In genomic region chr19:58942841-58943828, GRCm38 (mm10) we compare ENCODE assay signal across 8 mouse cellular contexts. TPM values are rescaled to one million over a fixed set of nuclear protein-coding genes. Genes with fewer than 3 reads are reported as not detected.
A peak's percentile ranks its signal among the peaks of the same experiment; 100 is the strongest.
DNase-seq lines count a peak whose midpoint lies in the region; ATAC-seq and TF ChIP-seq lines count a peak whose summit lies in the region.

Gene Eno4, plus strand, starts transcription at chr19:58943425.
Gene Hspa12a, minus strand, starts transcription at chr19:58943654.

- no peaks in the 10 kb centered on the region for H3K36me3 ChIP-seq in C2C12 (ENCODE audit: control insufficient read depth, insufficient read depth)
- no peaks in the 10 kb centered on the region for H3K36me3 ChIP-seq in forebrain, embryonic 10.5 days (replicated peaks)
- H3K36me3 ChIP-seq in heart, embryonic 15.5 days: no peaks in the 10 kb centered on the region
- no peaks in the 10 kb centered on the region for H3K36me3 ChIP-seq in liver, embryonic 14.5 days (replicated peaks; ENCODE audit: control insufficient read depth, insufficient read depth, low read depth)
- no peaks in the 10 kb centered on the region for H3K36me3 ChIP-seq in neural tube, embryonic 11.5 days (ENCODE audit: control insufficient read depth, insufficient read depth, low read length)
- H3K36me3 ChIP-seq in stomach, postnatal 0 days (ENCODE audit: control insufficient read depth, insufficient read depth, low read length): no peaks in the 10 kb centered on the region

- TF ChIP-seq CTCF in C2C12 (IDR thresholded peaks at IDR 0.05; ENCODE audit: control insufficient read depth, insufficient read depth, insufficient read length): no peak
- no peak for TF ChIP-seq CTCF in liver, embryonic 14.5 days (IDR thresholded peaks at IDR 0.05; ENCODE audit: low read depth)
- TF ChIP-seq CTCF in stomach, postnatal 0 days (IDR thresholded peaks at IDR 0.05; ENCODE audit: low read depth): no peak

- ATAC-seq in heart, embryonic 15.5 days (replicated peaks; ENCODE audit: insufficient number of reproducible peaks, insufficient read depth, low FRiP score, low read depth): peak; percentile 94
- peak; percentile 90 for ATAC-seq in liver, embryonic 14.5 days (ENCODE audit: insufficient read depth)
- peak; percentile 96 for ATAC-seq in neural tube, embryonic 11.5 days (ENCODE audit: insufficient read depth, low FRiP score, low TSS enrichment)
- peak; percentile 96 for ATAC-seq in stomach, postnatal 0 days (ENCODE audit: low FRiP score, low TSS enrichment)

- peak within 1 kb of the TSS; percentile 63 for H3K9ac ChIP-seq in heart, embryonic 15.5 days
- H3K9ac ChIP-seq in liver, embryonic 14.5 days (replicated peaks): peak within 1 kb of the TSS; percentile 35; the same call in 1 of the 2 replicates
- peak within 1 kb of the TSS; percentile 84 for H3K9ac ChIP-seq in neural tube, embryonic 11.5 days (ENCODE audit: low read length)
- peak within 1 kb of the TSS; percentile 77 for H3K9ac ChIP-seq in stomach, postnatal 0 days (ENCODE audit: low read length)

- no peaks in the 10 kb centered on the region for H3K79me2 ChIP-seq in C2C12 (ENCODE audit: control insufficient read depth, insufficient read depth)

- no peaks in the 10 kb centered on the region for H3K9me3 ChIP-seq in forebrain, embryonic 10.5 days
- no peaks in the 10 kb centered on the region for H3K9me3 ChIP-seq in heart, embryonic 15.5 days (replicated peaks)
- H3K9me3 ChIP-seq in liver, embryonic 14.5 days (ENCODE audit: control insufficient read depth, low read length): no peaks in the 10 kb centered on the region
- no peaks in the 10 kb centered on the region for H3K9me3 ChIP-seq in neural tube, embryonic 11.5 days (ENCODE audit: control insufficient read depth, low read length)
- H3K9me3 ChIP-seq in stomach, postnatal 0 days (ENCODE audit: control insufficient read depth, low read length): no peaks in the 10 kb centered on the region

- H3K4me1 ChIP-seq in forebrain, embryonic 10.5 days: peaks cover 23% of the 10 kb centered on the region
- peaks cover 12% of the 10 kb centered on the region for H3K4me1 ChIP-seq in heart, embryonic 15.5 days (replicated peaks)
- H3K4me1 ChIP-seq in liver, embryonic 14.5 days (replicated peaks; ENCODE audit: control insufficient read depth in 2 of 2, insufficient read depth in 2 of 2, low read length in 1 of 2): peaks cover 0 to 7% of the 10 kb centered on the region in 2 experiments; a peak in 2 of 4 replicates
- H3K4me1 ChIP-seq in neural tube, embryonic 11.5 days (ENCODE audit: control insufficient read depth, insufficient read depth, low read length): peaks cover 4% of the 10 kb centered on the region; the same call in 1 of the 2 replicates
- H3K4me1 ChIP-seq in stomach, postnatal 0 days (replicated peaks; ENCODE audit: control insufficient read depth, insufficient read depth): peaks cover 7% of the 10 kb centered on the region; the same call in 1 of the 2 replicates

- peak within 1 kb of the TSS; percentile 90 for H3K27ac ChIP-seq in forebrain, embryonic 10.5 days
- peak within 1 kb of the TSS; percentile 75 for H3K27ac ChIP-seq in heart, embryonic 15.5 days
- no peak within 1 kb of the TSS for H3K27ac ChIP-seq in liver, embryonic 14.5 days
- no peak within 1 kb of the TSS for H3K27ac ChIP-seq in neural tube, embryonic 11.5 days (ENCODE audit: low read depth, low read length)
- H3K27ac ChIP-seq in stomach, postnatal 0 days (replicated peaks): peak within 1 kb of the TSS; percentile 71

- H3K27me3 ChIP-seq in C2C12 (ENCODE audit: control insufficient read depth, insufficient read depth, insufficient read length): no peaks in the 10 kb centered on the region
- peaks cover 72% of the 10 kb centered on the region for H3K27me3 ChIP-seq in forebrain, embryonic 10.5 days (ENCODE audit: poor library complexity, severe bottlenecking)
- peaks cover under 1% of the 10 kb centered on the region; the same call in 1 of the 2 replicates for H3K27me3 ChIP-seq in heart, embryonic 15.5 days
- H3K27me3 ChIP-seq in liver, embryonic 14.5 days (ENCODE audit: control insufficient read depth, insufficient read depth, low read length): no peaks in the 10 kb centered on the region
- 0 out of 2 replicates have a peak, but pooled peaks cover 5% of the 10 kb centered on the region for H3K27me3 ChIP-seq in neural tube, embryonic 11.5 days (ENCODE audit: control insufficient read depth, insufficient read depth, low read length)
- H3K27me3 ChIP-seq in stomach, postnatal 0 days (ENCODE audit: control insufficient read depth, insufficient read depth, low read length): no peaks in the 10 kb centered on the region

- peak within 1 kb of the TSS; percentile 84 for H3ac ChIP-seq in C2C12 (ENCODE audit: control insufficient read depth, insufficient read length, low read depth)

- H3K79me3 ChIP-seq in C2C12 (ENCODE audit: low read depth): no peaks in the 10 kb centered on the region

- H3K4me2 ChIP-seq in heart, embryonic 15.5 days: peak within 1 kb of the TSS; percentile 99
- peak within 1 kb of the TSS; percentile 78 for H3K4me2 ChIP-seq in liver, embryonic 14.5 days (ENCODE audit: low read depth)
- peak within 1 kb of the TSS; percentile 72 for H3K4me2 ChIP-seq in neural tube, embryonic 11.5 days (ENCODE audit: low read depth)
- peak within 1 kb of the TSS; percentile 92 for H3K4me2 ChIP-seq in stomach, postnatal 0 days (replicated peaks; ENCODE audit: low read depth)

- WGBS in forebrain, embryonic 10.5 days: under 1% methylated on average over 65 of the region's 65 CpGs
- WGBS in heart, embryonic 15.5 days: under 1% methylated on average over 65 of the region's 65 CpGs
- under 1% methylated on average over 65 of the region's 65 CpGs for WGBS in liver, embryonic 14.5 days (ENCODE audit: insufficient replicate concordance)
- WGBS in neural tube, embryonic 11.5 days: under 1% methylated on average over 65 of the region's 65 CpGs
- under 1% methylated on average over 65 of the region's 65 CpGs for WGBS in stomach, postnatal 0 days

- H3K4me3 ChIP-seq in C2C12 (ENCODE audit: insufficient read depth, poor library complexity, severe bottlenecking): peak within 1 kb of the TSS; percentile 50
- H3K4me3 ChIP-seq in forebrain, embryonic 10.5 days: peak within 1 kb of the TSS; percentile 71
- H3K4me3 ChIP-seq in heart, embryonic 15.5 days: peak within 1 kb of the TSS; percentile 67
- peak within 1 kb of the TSS; percentile 59 to 70 for H3K4me3 ChIP-seq in liver, embryonic 14.5 days (ENCODE audit: insufficient read depth in 1 of 2, low read depth in 2 of 2, low read length in 2 of 2)
- H3K4me3 ChIP-seq in neural tube, embryonic 11.5 days (ENCODE audit: low read depth, low read length): peak within 1 kb of the TSS; percentile 67
- peak within 1 kb of the TSS; percentile 63 for H3K4me3 ChIP-seq in stomach, postnatal 0 days (ENCODE audit: low read depth, low read length)

- no peak for TF ChIP-seq EP300 in liver, embryonic 14.5 days (IDR thresholded peaks at IDR 0.05; ENCODE audit: low read depth)
- no peak for TF ChIP-seq EP300 in stomach, postnatal 0 days (optimal IDR thresholded peaks at IDR 0.05)

- peak; percentile 89 for DNase-seq in brain, embryonic 18.5 days (ENCODE audit: low read depth, low spot score)
- DNase-seq in forebrain, embryonic 10.5 days (ENCODE audit: extremely low spot score, low spot score): peak; percentile 98
- DNase-seq in kidney, postnatal 25 days: peak; percentile 95 to 97
- DNase-seq in liver, embryonic 14.5 days (ENCODE audit: low read depth in 3 of 3, low spot score in 3 of 3): peak; percentile 58 to 65 (median 59)
- DNase-seq in neural tube, embryonic 11.5 days (ENCODE audit: low spot score): peak; percentile 97
- DNase-seq in stomach, postnatal 0 days (ENCODE audit: low spot score): peak; percentile 91

TF ChIP-seq in C2C12, 6 proteins besides CTCF, POLR2A, EP300 and RAD21:
- TF ChIP-seq MYOG (IDR thresholded peaks at IDR 0.05; ENCODE audit: control insufficient read depth, extremely low read depth, insufficient read length): no peak
- peak; percentile 92 for TF ChIP-seq MAX (IDR thresholded peaks at IDR 0.05)

RNA-seq across cellular contexts. Expression of gene Eno4, which starts in this region (rescaled TPM):
- polyA plus RNA-seq in C2C12 (2012; fragmentation: generic; extraction: Trizol): 0.37 TPM
- 1.3 and 1.4 TPM in 2 replicates for polyA plus RNA-seq in forebrain, embryonic 10.5 days (2016; fragmentation: Nextera tagmentation; extraction: Ambion mirVana)
- polyA plus RNA-seq in heart, embryonic 15.5 days (2015; fragmentation: Nextera tagmentation; extraction: Ambion mirVana): 0.19 and 0.25 TPM in 2 replicates
- polyA plus RNA-seq in liver, embryonic 14.5 days (2012; rRNA removed): 0.02 and 0.03 TPM in 2 replicates
- not detected in 2 replicates for polyA plus RNA-seq in liver, embryonic 14.5 days (2014; fragmentation: Nextera tagmentation; extraction: Ambion mirVana)
- 0.42 and 0.68 TPM in 2 replicates for polyA plus RNA-seq in neural tube, embryonic 11.5 days (2014; fragmentation: Nextera tagmentation; extraction: Ambion mirVana)
- 0.06 and 0.13 TPM in 2 replicates for polyA plus RNA-seq in stomach, postnatal 0 days (2015; fragmentation: Nextera tagmentation; extraction: Ambion mirVana)

RNA-seq across cellular contexts. Expression of gene Hspa12a, which starts in this region (rescaled TPM):
- polyA plus RNA-seq in C2C12 (2012; fragmentation: generic; extraction: Trizol): 14.8 TPM
- 5.7 and 7.2 TPM in 2 replicates for polyA plus RNA-seq in forebrain, embryonic 10.5 days (2016; fragmentation: Nextera tagmentation; extraction: Ambion mirVana)
- polyA plus RNA-seq in heart, embryonic 15.5 days (2015; fragmentation: Nextera tagmentation; extraction: Ambion mirVana): 12.4 and 12.5 TPM in 2 replicates
- polyA plus RNA-seq in liver, embryonic 14.5 days (2012; rRNA removed): 0.25 and 0.32 TPM in 2 replicates
- 0.19 and 0.37 TPM in 2 replicates for polyA plus RNA-seq in liver, embryonic 14.5 days (2014; fragmentation: Nextera tagmentation; extraction: Ambion mirVana)
- polyA plus RNA-seq in neural tube, embryonic 11.5 days (2014; fragmentation: Nextera tagmentation; extraction: Ambion mirVana): 27.8 and 28.3 TPM in 2 replicates
- 1.7 and 2.5 TPM in 2 replicates for polyA plus RNA-seq in stomach, postnatal 0 days (2015; fragmentation: Nextera tagmentation; extraction: Ambion mirVana)

Comparison
In these comparisons a context has a peak if more than half of its experiments do, and no peak if none do; other contexts are left out.
1. Peak in DNase-seq, ATAC-seq, H3K4me3 ChIP-seq, H3K9ac ChIP-seq and H3K4me2 ChIP-seq in liver, embryonic 14.5 days; RNA of the genes that start here not detected or under 1 TPM.
2. H3K27ac ChIP-seq: peak in forebrain, embryonic 10.5 days (single experiment), heart, embryonic 15.5 days (single experiment) and stomach, postnatal 0 days (single experiment); none in liver, embryonic 14.5 days (single experiment) and neural tube, embryonic 11.5 days (single experiment).
3. Peak in every context shown above with its lines, with median percentiles within 50 percentile points of each other: H3K4me3 ChIP-seq, DNase-seq, ATAC-seq, H3K4me2 ChIP-seq and H3K9ac ChIP-seq.